Mouse (Mus musculus): ENCODE results near the gene Ggcx.

- no peak for TF ChIP-seq POLR2A (IDR thresholded peaks at IDR 0.05; ENCODE audit: borderline replicate concordance, extremely low read depth, low read depth, low read length)
- no peak for TF ChIP-seq CTCF (IDR thresholded peaks at IDR 0.05; ENCODE audit: insufficient read depth, low read length)
Observed at GRCm38 (mm10) chr6:72458418-72458817, 44.3 kb downstream of the Ggcx start.

All from lung, adult 2 months (tissue).